Mouse (Mus musculus) cerebellum, adult 9-11 months (tissue): ENCODE results near the gene Fam189b.
"Not testable (repeated sequence)": the region's sequence is repeated elsewhere in the genome, so short reads cannot be mapped to it uniquely, and the experiment has no call there.

Experiments used
- DNase-seq: peaks from one replicate; pipeline ENCODE4 v3.0.0; 2022

Fam189b gene

GRCm38 (mm10) chr3:89206695-89207094 lies 23.8 kb downstream of the Fam189b start:
- DNase-seq = no peak

GRCm38 (mm10) chr3:89208075-89208657 lies 25.2 kb downstream of the Fam189b start:
- peak; percentile 28 for DNase-seq

- no peak for DNase-seq
Measured at GRCm38 (mm10) chr3:89208736-89209135, 25.8 kb downstream of the Fam189b start.

GRCm38 (mm10) chr3:89209731-89210130 lies 26.8 kb downstream of the Fam189b start:
- DNase-seq = peak; percentile 16

GRCm38 (mm10) chr3:89210162-89210561 lies 27.2 kb downstream of the Fam189b start:
- DNase-seq = peak; percentile 30

GRCm38 (mm10) chr3:89210731-89211130 lies 27.8 kb downstream of the Fam189b start:
- peak; percentile 47 for DNase-seq

GRCm38 (mm10) chr3:89213803-89214530 lies 31.0 kb downstream of the Fam189b start:
- peak; percentile 89 for DNase-seq

GRCm38 (mm10) chr3:89214681-89215411 lies 31.9 kb downstream of the Fam189b start, which contains the start of gene Thbs3:
Gene Thbs3 (plus strand): TSS chr3:89215180.
- DNase-seq = no peak

- DNase-seq = peak; percentile 83
Measured at GRCm38 (mm10) chr3:89215853-89216252, 32.9 kb downstream of the Fam189b start.

GRCm38 (mm10) chr3:89216407-89216806 lies 33.5 kb downstream of the Fam189b start:
- not testable (repeated sequence) for DNase-seq

GRCm38 (mm10) chr3:89218271-89218670 lies 35.3 kb downstream of the Fam189b start:
- no peak for DNase-seq

- no peak for DNase-seq
Measured at GRCm38 (mm10) chr3:89219546-89219945, 36.6 kb downstream of the Fam189b start.

- DNase-seq = no peak
Measured at GRCm38 (mm10) chr3:89221167-89221566, 38.2 kb downstream of the Fam189b start.

GRCm38 (mm10) chr3:89224796-89225195 lies 41.9 kb downstream of the Fam189b start:
- no peak for DNase-seq

GRCm38 (mm10) chr3:89225321-89225815 lies 42.4 kb downstream of the Fam189b start:
- DNase-seq = no peak

- DNase-seq = no peak
Measured at GRCm38 (mm10) chr3:89225918-89226317, 43.0 kb downstream of the Fam189b start.

GRCm38 (mm10) chr3:89226361-89226760 lies 43.4 kb downstream of the Fam189b start:
- DNase-seq = no peak

GRCm38 (mm10) chr3:89226900-89227299 lies 44.0 kb downstream of the Fam189b start, which contains the start of gene Mtx1:
Gene Mtx1 (minus strand): TSS chr3:89227088.
- no peak for DNase-seq

- DNase-seq = peak; percentile 63
Measured at GRCm38 (mm10) chr3:89227307-89228179, 44.6 kb downstream of the Fam189b start.

GRCm38 (mm10) chr3:89228180-89228549 lies 45.2 kb downstream of the Fam189b start:
- DNase-seq = peak; percentile 83

GRCm38 (mm10) chr3:89228836-89229235 lies 45.9 kb downstream of the Fam189b start, which contains the start of gene Muc1:
Gene Muc1 (plus strand): TSS chr3:89229057.
- no peak for DNase-seq

GRCm38 (mm10) chr3:89229276-89229675 lies 46.3 kb downstream of the Fam189b start:
- DNase-seq = no peak
